ENCODE assay signal across 15 mouse cellular contexts in genomic region chr10:14191202-14191601, GRCm38 (mm10).
A peak's percentile ranks its signal among the peaks of the same experiment; 100 is the strongest.
DNase-seq lines count a peak whose midpoint lies in the region; ATAC-seq and TF ChIP-seq lines count a peak whose summit lies in the region.
"Had no signal": no experiment of that assay in that cellular context is flagged by ENCODE, and none has a peak within 500 bp of the region (broad histone marks: within the 10 kb centered on the region; RNA-seq: fewer than 3 reads in every experiment).

No protein-coding gene starts in this region.

- peak; percentile 21 to 34 for DNase-seq in gastrocnemius, adult 8-10 months (ENCODE audit: low spot score in 2 of 2)
- no peak for DNase-seq in gastrocnemius, postnatal 4 days (ENCODE audit: low spot score in 2 of 2)
- DNase-seq in kidney, postnatal 10 days: peak; percentile 30
- DNase-seq in kidney, adult 18-20 months: no peak
- DNase-seq in cerebellum, adult 9-10 months: peak; percentile 57
- DNase-seq in skeletal muscle tissue, adult 2 months (ENCODE audit: low read depth, low spot score): peak; percentile 76
- DNase-seq in lung, postnatal 0 days (ENCODE audit: low spot score): no peak
- DNase-seq: kidney, postnatal 36 days; liver; lung, embryonic 14.5 days; midbrain, embryonic 14.5 days; thymus, postnatal 4 days had no signal

- H3K27me3 ChIP-seq in lung, postnatal 0 days (replicated peaks; ENCODE audit: insufficient read depth, low read length): 0 out of 2 replicates have a peak, but pooled peaks cover under 1% of the 10 kb centered on the region
- H3K27me3 ChIP-seq: embryonic facial prominence, embryonic 12.5 days; hindbrain, embryonic 13.5 days had no signal

- no peak for TF ChIP-seq EP300 in lung, postnatal 0 days (IDR thresholded peaks at IDR 0.05)

- no peaks in the 10 kb centered on the region for H3K9me3 ChIP-seq in lung, postnatal 0 days (ENCODE audit: low read length)
- H3K9me3 ChIP-seq: embryonic facial prominence, embryonic 12.5 days; hindbrain, embryonic 13.5 days had no signal

- no peak overlapping the region for H3K4me2 ChIP-seq in lung, postnatal 0 days (replicated peaks; ENCODE audit: low read depth, low read length)
- H3K4me2 ChIP-seq: embryonic facial prominence, embryonic 12.5 days; hindbrain, embryonic 13.5 days; lung, embryonic 14.5 days had no signal

- no peak overlapping the region for H3K4me3 ChIP-seq in lung, postnatal 0 days (ENCODE audit: low read depth, low read length)
- H3K4me3 ChIP-seq: embryonic facial prominence, embryonic 12.5 days; hindbrain, embryonic 13.5 days had no signal

- no peak overlapping the region for H3K9ac ChIP-seq in lung, postnatal 0 days (replicated peaks; ENCODE audit: low read depth)
- H3K9ac ChIP-seq: embryonic facial prominence, embryonic 12.5 days; hindbrain, embryonic 13.5 days; lung, embryonic 14.5 days had no signal

- H3K36me3 ChIP-seq in lung, postnatal 0 days (ENCODE audit: insufficient read depth, low read length): no peaks in the 10 kb centered on the region
- H3K36me3 ChIP-seq: embryonic facial prominence, embryonic 12.5 days; hindbrain, embryonic 13.5 days had no signal

- TF ChIP-seq CTCF in lung, postnatal 0 days (IDR thresholded peaks at IDR 0.05): no peak

- 67% methylated on average over 10 of the region's 10 CpGs for WGBS in lung, postnatal 0 days

- H3K27ac ChIP-seq in lung, postnatal 0 days (ENCODE audit: low read length): no peak overlapping the region
- H3K27ac ChIP-seq: embryonic facial prominence, embryonic 12.5 days; hindbrain, embryonic 13.5 days had no signal

- no peak for ATAC-seq in lung, postnatal 0 days
- ATAC-seq: intestine, postnatal 0 days had no signal

- no peaks in the 10 kb centered on the region for H3K4me1 ChIP-seq in lung, postnatal 0 days (ENCODE audit: insufficient read depth, low read depth, low read length)
- H3K4me1 ChIP-seq: embryonic facial prominence, embryonic 12.5 days had no signal

Comparison
In these comparisons a context has a peak if more than half of its experiments do, and no peak if none do; other contexts are left out.
1. DNase-seq: peak in gastrocnemius, adult 8-10 months (2 of 2), kidney, postnatal 10 days (single experiment), cerebellum, adult 9-10 months (single experiment) and skeletal muscle tissue, adult 2 months (single experiment); none in gastrocnemius, postnatal 4 days (0 of 2), kidney, adult 18-20 months (single experiment) and lung, postnatal 0 days (single experiment).